Mouse (Mus musculus) liver, embryonic 11.5 days (tissue): ENCODE measurements around the gene Syne3. TPM values are rescaled to one million over a fixed set of nuclear protein-coding genes. Genes with fewer than 3 reads are reported as not detected.

ENCODE experiments used
- ATAC-seq: fragments of 200-750 bp; cut with Nextera tagmentation; replicated peaks from 2 replicates; pipeline ENCODE4 v1.8.0; 2017; ENCODE audit warnings: moderate number of reproducible peaks, mild to moderate bottlenecking, moderate TSS enrichment, moderate library complexity; ENCODE audit not compliant: low FRiP score
- DNase-seq: peaks from one replicate; pipeline ENCODE4 v3.0.0-alpha.2; 2017; ENCODE audit warnings: low spot score
- H3K27ac ChIP-seq: fragments of 300-500 bp; sonication (generic); 2 replicates; pipeline ENCODE4 v1.5.1; 2014; ENCODE audit warnings: mild to moderate bottlenecking, low read depth, low read length, control low read depth
- H3K27me3 ChIP-seq: fragments of 300-500 bp; sonication (generic); replicated peaks from 2 replicates; pipeline ENCODE4 v1.6.1; 2014; ENCODE audit warnings: low read length, mixed read lengths; ENCODE audit not compliant: control insufficient read depth, insufficient read depth
- H3K36me3 ChIP-seq: fragments of 300-500 bp; sonication (generic); 2 replicates; pipeline ENCODE4 v1.6.1; 2014; ENCODE audit warnings: mild to moderate bottlenecking, low read length, moderate library complexity, mixed read lengths; ENCODE audit not compliant: control insufficient read depth, insufficient read depth
- H3K4me1 ChIP-seq: fragments of 300-500 bp; sonication (generic); replicated peaks from 2 replicates; pipeline ENCODE4 v1.6.1; 2014; ENCODE audit warnings: low read length, mixed read lengths; ENCODE audit not compliant: control insufficient read depth, insufficient read depth
- H3K4me2 ChIP-seq: fragments of 300-500 bp; sonication (generic); 2 replicates; pipeline ENCODE4 v1.6.1; 2014; ENCODE audit warnings: mild to moderate bottlenecking, control low read depth, moderate library complexity
- H3K4me3 ChIP-seq: fragments of 300-500 bp; sonication (generic); 2 replicates; pipeline ENCODE4 v1.5.1; 2014; ENCODE audit warnings: low read depth, low read length, control low read depth
- H3K9ac ChIP-seq: fragments of 300-500 bp; sonication (generic); 2 replicates; pipeline ENCODE4 v1.6.1; 2014; ENCODE audit warnings: low read depth, low read length, control low read depth
- H3K9me3 ChIP-seq: fragments of 300-500 bp; sonication (generic); 2 replicates; pipeline ENCODE4 v1.6.1; 2016; ENCODE audit warnings: low read length, inconsistent platforms, mixed read lengths; ENCODE audit not compliant: control insufficient read depth
- WGBS: fragments of 180-500 bp; shearing (Covaris S2); extraction: QIAGEN DNeasy Blood & Tissue Kit; methylation state at CpG from one replicate; pipeline ENCODE4 v1.1.7; 2014; 5-methylcytosine and 5-hydroxymethylcytosine counted together
- polyA plus RNA-seq: library from polyadenylated mRNA; unstranded; fragments of >200 nt; fragmentation: Nextera tagmentation; extraction: Ambion mirVana; gene quantifications from 2 replicates; pipeline ENCODE4 v1.2.1, GENCODE M21; 2014

Gene Syne3
- polyA plus RNA-seq, 1 experiment from 2014 or later = 1.8 TPM

DNA sequence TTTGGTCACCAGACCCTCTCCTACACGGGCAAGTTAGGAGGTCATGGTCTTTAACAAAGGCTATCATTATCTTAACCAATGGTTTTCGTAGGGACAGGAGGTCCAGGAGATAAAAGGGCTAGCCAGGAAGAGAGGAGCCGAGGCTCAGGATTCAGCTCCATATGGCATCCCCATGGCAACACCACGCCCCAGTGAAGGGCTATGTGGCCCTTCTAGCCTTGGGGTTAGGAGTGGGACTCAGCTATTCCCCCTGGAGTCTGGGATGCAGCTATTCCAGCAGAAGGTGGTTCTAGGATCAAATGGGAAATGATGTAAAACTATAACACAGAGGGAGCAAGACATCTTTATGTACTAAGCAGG lies 69.6 kb downstream of the Syne3 start:
- DNase-seq (no peak), ATAC-seq (peak; percentile 34; the same call in 1 of the 2 replicates)
- Histone ChIP-seq H3K27ac (no peak overlapping the region), H3K27me3 (no peaks in the 10 kb centered on the region), H3K4me1 (0 out of 2 replicates have a peak, but pooled peaks cover 2% of the 10 kb centered on the region), H3K36me3 (no peaks in the 10 kb centered on the region), H3K4me3 (no peak overlapping the region), H3K9me3 (no peaks in the 10 kb centered on the region), H3K9ac (no peak overlapping the region), H3K4me2 (no peak overlapping the region)
- WGBS = 23% methylated on average over 4 of the region's 4 CpGs

DNA sequence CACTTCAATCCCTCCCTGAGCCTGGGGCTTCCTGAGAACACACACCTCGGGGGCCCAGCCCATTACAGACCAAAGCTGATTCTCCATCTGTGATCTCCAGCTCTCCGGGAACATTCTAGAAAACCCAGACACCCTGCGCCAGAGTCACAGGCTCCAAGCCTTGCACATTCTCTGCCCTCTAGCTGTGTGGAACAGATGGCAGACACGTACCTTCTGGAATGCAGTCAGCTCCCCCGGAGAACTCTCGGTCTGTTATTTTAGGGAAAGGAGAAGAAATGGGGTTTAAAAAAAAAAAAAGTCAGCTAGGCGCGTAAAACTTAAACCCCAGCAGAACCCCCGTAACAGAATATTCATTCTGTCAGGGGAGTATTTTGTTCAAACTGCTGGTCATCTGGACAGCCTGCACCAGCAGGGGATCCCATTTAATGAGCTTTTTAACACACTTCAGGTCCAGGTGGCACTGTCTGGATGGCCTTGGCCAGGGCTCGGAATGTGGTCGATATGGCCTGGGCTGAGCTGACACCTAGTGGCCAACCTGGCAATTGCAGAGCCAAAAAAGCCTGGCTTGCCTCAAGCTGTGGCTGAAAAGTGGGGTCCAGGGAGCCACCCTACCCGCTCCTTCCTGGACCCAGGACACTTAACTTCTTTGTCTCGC lies 70.1 kb downstream of the Syne3 start:
- 51% methylated on average over 13 of the region's 13 CpGs for WGBS
- Histone ChIP-seq H3K4me2 (no peak overlapping the region), H3K27ac (no peak overlapping the region)

DNA sequence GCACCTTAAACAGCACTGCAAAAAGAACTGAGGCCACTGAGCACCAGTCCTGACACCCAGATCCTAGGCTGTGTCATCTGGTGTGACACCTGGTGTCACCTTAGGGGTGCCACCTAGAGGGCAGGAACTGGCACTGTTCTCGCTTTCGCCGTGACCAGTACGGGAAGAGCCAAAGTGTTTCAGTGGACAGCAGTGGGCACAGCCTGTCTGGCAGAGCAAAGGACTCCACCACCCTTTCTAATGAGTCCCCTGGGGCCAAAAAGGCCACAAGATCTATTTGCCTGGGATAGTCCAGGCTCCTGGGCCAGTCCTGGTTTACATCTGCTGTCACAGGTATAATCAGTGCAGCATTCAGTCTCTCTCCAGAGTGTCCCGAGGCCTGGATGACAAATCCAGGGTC lies 70.7 kb downstream of the Syne3 start:
- Histone ChIP-seq H3K9me3 (no peaks in the 10 kb centered on the region), H3K27ac (no peak overlapping the region), H3K36me3 (no peaks in the 10 kb centered on the region), H3K4me1 (0 out of 2 replicates have a peak, but pooled peaks cover 2% of the 10 kb centered on the region), H3K4me2 (no peak overlapping the region), H3K9ac (no peak overlapping the region), H3K4me3 (no peak overlapping the region), H3K27me3 (no peaks in the 10 kb centered on the region)
- no peak for DNase-seq
- no peak; the same call in 1 of the 2 replicates for ATAC-seq
- 78% methylated on average over 5 of the region's 5 CpGs for WGBS

More for the DNA sequence above, 70.1 kb downstream of the Syne3 start:
- ATAC-seq = peak; percentile 63
- Histone ChIP-seq H3K36me3 (no peaks in the 10 kb centered on the region), H3K4me1 (0 out of 2 replicates have a peak, but pooled peaks cover 2% of the 10 kb centered on the region), H3K27me3 (no peaks in the 10 kb centered on the region), H3K4me3 (no peak overlapping the region), H3K9me3 (no peaks in the 10 kb centered on the region), H3K9ac (no peak overlapping the region)
- peak; percentile 58 for DNase-seq

DNA sequence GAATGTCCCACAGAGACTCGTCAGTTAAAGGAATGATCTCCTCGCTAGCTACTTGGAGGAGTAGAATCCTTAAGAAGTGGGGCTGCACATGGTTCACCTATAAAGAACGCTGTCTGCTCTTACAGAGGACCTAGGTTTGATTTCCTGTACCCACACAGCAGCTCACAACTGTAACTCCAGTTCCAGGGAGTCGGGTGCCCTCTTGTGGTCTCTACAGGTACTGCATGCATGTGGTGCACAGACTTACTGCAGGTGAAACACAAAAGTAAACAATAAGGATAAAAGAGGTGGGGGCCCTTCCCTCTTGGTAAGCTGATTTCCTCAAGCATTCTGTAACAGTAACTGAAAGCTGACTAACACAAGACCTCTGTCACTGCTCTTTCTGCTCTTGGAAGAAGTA lies 73.4 kb downstream of the Syne3 start:
- no peak for ATAC-seq
- Histone ChIP-seq H3K27ac (no peak overlapping the region), H3K27me3 (no peaks in the 10 kb centered on the region), H3K9ac (no peak overlapping the region), H3K9me3 (no peaks in the 10 kb centered on the region), H3K36me3 (no peaks in the 10 kb centered on the region), H3K4me3 (no peak overlapping the region), H3K4me1 (0 out of 2 replicates have a peak, but pooled peaks cover 2% of the 10 kb centered on the region), H3K4me2 (no peak overlapping the region)
- 76% methylated on average over 4 of the region's 4 CpGs for WGBS
- no peak for DNase-seq

DNA sequence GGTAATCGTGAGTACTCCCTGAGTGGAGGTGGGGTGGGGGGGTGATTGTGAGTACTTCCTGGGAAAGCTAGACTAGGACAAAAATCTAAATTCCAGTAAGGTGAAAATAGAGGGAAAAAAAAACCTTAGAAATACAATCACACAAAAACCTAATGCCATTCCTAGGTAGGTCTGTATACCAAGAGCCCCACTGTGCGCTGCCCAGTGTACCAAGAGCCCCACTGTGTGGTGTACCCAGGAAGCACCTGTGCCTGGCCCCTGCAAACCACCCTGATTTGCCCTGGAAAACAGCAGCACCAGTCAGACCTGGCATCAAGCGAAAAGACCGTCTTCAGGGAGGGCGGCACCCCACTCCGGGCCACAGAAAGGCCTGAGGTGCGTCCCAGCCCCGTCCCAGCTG lies 74.5 kb downstream of the Syne3 start:
- 0 out of 2 replicates have a peak, but pooled peaks cover 2% of the 10 kb centered on the region for H3K4me1 ChIP-seq
- H3K4me2 ChIP-seq = no peak overlapping the region
- DNase-seq = no peak
- no peaks in the 10 kb centered on the region for H3K36me3 ChIP-seq
- no peak overlapping the region for H3K9ac ChIP-seq
- no peaks in the 10 kb centered on the region for H3K27me3 ChIP-seq
- H3K4me3 ChIP-seq = no peak overlapping the region
- H3K27ac ChIP-seq = no peak overlapping the region
- 91% methylated on average over 8 of the region's 8 CpGs for WGBS
- no peak for ATAC-seq
- no peaks in the 10 kb centered on the region for H3K9me3 ChIP-seq

DNA sequence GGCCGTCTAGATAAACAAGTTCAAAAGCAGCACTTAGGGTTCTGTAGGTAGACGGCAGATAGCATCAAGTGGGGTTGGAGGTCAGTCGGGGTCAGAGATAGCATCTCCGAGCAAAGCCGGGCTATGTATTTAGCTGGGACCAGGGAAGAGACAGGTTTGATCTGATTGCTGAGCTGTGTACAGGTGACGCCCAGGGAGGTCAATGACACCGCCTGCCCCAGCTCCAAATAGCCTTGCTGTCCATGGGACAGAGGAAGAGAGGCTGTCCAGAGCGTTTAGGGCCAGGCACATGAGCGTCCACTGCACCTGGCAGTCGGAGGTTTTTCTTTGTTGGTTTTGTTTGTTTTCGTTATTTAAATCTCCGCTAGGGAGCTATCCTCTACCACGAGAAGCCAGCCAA lies 75.8 kb downstream of the Syne3 start:
- H3K4me2 ChIP-seq = no peak overlapping the region
- 67% methylated on average over 13 of the region's 13 CpGs for WGBS
- ATAC-seq (no peak), DNase-seq (no peak)
- H3K27me3 ChIP-seq = no peaks in the 10 kb centered on the region
- no peak overlapping the region for H3K9ac ChIP-seq
- H3K36me3 ChIP-seq = no peaks in the 10 kb centered on the region
- H3K9me3 ChIP-seq = no peaks in the 10 kb centered on the region
- no peak overlapping the region for H3K27ac ChIP-seq
- no peak overlapping the region for H3K4me3 ChIP-seq
- H3K4me1 ChIP-seq = no peaks in the 10 kb centered on the region

DNA sequence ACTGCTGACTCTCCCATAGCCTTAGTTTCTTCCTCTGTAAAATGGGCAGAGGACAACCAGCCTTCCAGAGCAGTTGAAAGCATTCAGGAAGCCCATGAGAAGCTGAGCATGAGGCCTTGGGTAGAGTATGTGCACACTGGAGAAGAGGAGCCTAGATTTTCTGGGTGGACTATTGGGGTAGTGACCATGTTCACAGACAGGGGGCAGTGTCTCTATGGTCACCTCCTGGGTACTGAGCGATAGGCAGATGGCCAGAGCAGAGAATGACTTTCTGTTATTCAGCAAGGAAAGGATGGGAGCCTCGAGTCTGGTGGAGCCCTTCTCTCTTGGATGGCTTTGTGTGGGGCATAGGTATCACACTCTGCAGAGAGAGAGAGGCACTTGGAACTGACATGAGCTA lies 76.4 kb downstream of the Syne3 start:
- Histone ChIP-seq H3K27ac (no peak overlapping the region), H3K27me3 (no peaks in the 10 kb centered on the region), H3K36me3 (no peaks in the 10 kb centered on the region), H3K4me1 (no peaks in the 10 kb centered on the region), H3K4me2 (no peak overlapping the region), H3K4me3 (no peak overlapping the region), H3K9ac (no peak overlapping the region), H3K9me3 (no peaks in the 10 kb centered on the region)
- ATAC-seq (0 out of 2 replicates have a peak, but pooled peaks have one; percentile 35), DNase-seq (no peak)
- 65% methylated on average over 2 of the region's 2 CpGs for WGBS

DNA sequence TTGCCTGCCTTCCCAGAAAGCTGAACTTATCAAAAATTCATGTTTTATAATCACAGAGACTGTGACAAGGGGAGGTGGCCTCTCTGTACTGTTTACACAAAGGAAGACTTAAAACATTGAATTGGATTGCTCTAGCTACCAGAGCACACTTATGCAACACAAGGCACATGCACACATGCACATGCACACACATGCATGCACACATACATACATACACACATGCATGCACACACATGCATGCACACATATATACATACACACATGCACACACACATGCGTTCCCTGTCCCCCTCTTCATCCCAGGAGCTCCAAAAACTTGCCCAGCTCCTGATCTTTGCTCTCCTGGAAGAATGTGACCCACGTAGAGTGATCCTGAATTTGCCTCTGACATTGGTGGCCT lies 83.8 kb downstream of the Syne3 start:
- no peak overlapping the region for H3K4me3 ChIP-seq
- no peak overlapping the region for H3K4me2 ChIP-seq
- no peaks in the 10 kb centered on the region for H3K27me3 ChIP-seq
- H3K9ac ChIP-seq = no peak overlapping the region
- DNase-seq (no peak), ATAC-seq (no peak)
- H3K4me1 ChIP-seq = no peaks in the 10 kb centered on the region
- WGBS = 70% methylated on average over 2 of the region's 2 CpGs
- no peaks in the 10 kb centered on the region for H3K9me3 ChIP-seq
- no peaks in the 10 kb centered on the region for H3K36me3 ChIP-seq
- no peak overlapping the region for H3K27ac ChIP-seq

DNA sequence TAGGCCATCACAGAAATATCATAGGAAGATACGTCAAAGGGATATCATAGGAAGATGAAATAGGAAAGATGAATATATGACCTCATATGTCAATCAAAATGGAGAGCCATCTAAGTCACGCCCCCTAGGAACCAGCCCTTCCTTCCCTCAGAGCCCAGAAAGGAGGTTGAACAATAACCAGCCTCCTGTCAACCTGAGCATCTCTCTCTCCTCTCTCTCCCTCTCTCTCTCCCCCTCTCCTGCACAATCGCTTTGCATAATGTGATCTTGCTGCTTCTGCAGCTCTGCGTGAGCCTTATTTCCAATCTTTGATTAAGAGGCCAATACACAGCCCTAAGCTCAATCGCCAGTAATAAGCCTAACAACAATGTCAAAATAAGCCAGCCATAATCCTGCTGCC lies 84.6 kb downstream of the Syne3 start:
- H3K9ac ChIP-seq = no peak overlapping the region
- H3K27me3 ChIP-seq = no peaks in the 10 kb centered on the region
- no peak overlapping the region for H3K27ac ChIP-seq
- ATAC-seq = no peak
- 92% methylated on average over 5 of the region's 5 CpGs for WGBS
- H3K36me3 ChIP-seq = no peaks in the 10 kb centered on the region
- no peak overlapping the region for H3K4me2 ChIP-seq
- H3K9me3 ChIP-seq = no peaks in the 10 kb centered on the region
- H3K4me3 ChIP-seq = no peak overlapping the region
- no peak for DNase-seq
- no peaks in the 10 kb centered on the region for H3K4me1 ChIP-seq
